Mouse (Mus musculus) forebrain, embryonic 16.5 days (tissue): ENCODE results near the gene Alg1. TPM values are rescaled to one million over a fixed set of nuclear protein-coding genes. Genes with fewer than 3 reads are reported as not detected.

ENCODE experiments used
- microRNA-seq: library from miRNA; unstranded; fragments of <30 nt; microRNA quantifications from one replicate; pipeline ENCODE4, GENCODE M21; 2017
- polyA plus RNA-seq: library from polyadenylated mRNA; unstranded; fragments of >200 nt; fragmentation: Nextera tagmentation; extraction: Ambion mirVana; gene quantifications from 2 replicates; pipeline ENCODE4 v1.2.1, GENCODE M21; 2015

Alg1 gene
- polyA plus RNA-seq, 1 experiment from 2014 or later: 42.6 TPM

Small RNA genes within 50 kb of the gene (microRNA-seq; reads per million reads assigned to microRNA genes)
- not detected for gene Gm23689
- not detected for gene Gm26095
- gene Mir6364: not detected

Other genes with a start within 250 kb of the Alg1 start
- gene Sept12, start 235.8 kb upstream of the Alg1 start, polyA plus RNA-seq: not detected in 2 replicates
- gene Smim22, start 226.3 kb upstream of the Alg1 start, polyA plus RNA-seq: 1.3 TPM in 1 of 2 replicates, not detected in the other
- gene Rogdi, start 220.1 kb upstream of the Alg1 start, polyA plus RNA-seq: 83.1 and 114 TPM in 2 replicates
- gene Glyr1, start 183.8 kb upstream of the Alg1 start, polyA plus RNA-seq: 200 and 213 TPM in 2 replicates
- 15.0 and 15.5 TPM in 2 replicates for gene Ubn1, start 183.6 kb upstream of the Alg1 start, polyA plus RNA-seq
- gene Ppl, start 101.2 kb upstream of the Alg1 start, polyA plus RNA-seq: 0.06 and 0.21 TPM in 2 replicates
- 0.10 and 0.14 TPM in 2 replicates for gene Sec14l5, start 86.5 kb upstream of the Alg1 start, polyA plus RNA-seq
- 11.1 and 13.6 TPM in 2 replicates for gene Nagpa, start 29.6 kb upstream of the Alg1 start, polyA plus RNA-seq
- 13.1 and 14.3 TPM in 2 replicates for gene AU021092, start 11.3 kb upstream of the Alg1 start, polyA plus RNA-seq
- gene Eef2kmt, start 22.4 kb downstream of the Alg1 start, polyA plus RNA-seq: 8.7 and 9.8 TPM in 2 replicates